20 mouse cellular contexts compared by ENCODE assay signal in genomic region chr3:149305440-149305839, GRCm38 (mm10).
DNase-seq lines count a peak whose midpoint lies in the region; ATAC-seq lines count a peak whose summit lies in the region.
"Had no signal": no experiment of that assay in that cellular context is flagged by ENCODE, and none has a peak within 500 bp of the region (broad histone marks: within the 10 kb centered on the region; RNA-seq: fewer than 3 reads in every experiment).

No protein-coding gene starts in this region.

- WGBS in forebrain, embryonic 10.5 days: 71% methylated on average over 5 of the region's 5 CpGs
- WGBS in forebrain, embryonic 15.5 days: 66% methylated on average over 5 of the region's 5 CpGs
- WGBS in heart, embryonic 10.5 days: 85% methylated on average over 5 of the region's 5 CpGs

- no peaks in the 10 kb centered on the region for H3K36me3 ChIP-seq in forebrain, embryonic 10.5 days (replicated peaks)
- H3K36me3 ChIP-seq in forebrain, embryonic 15.5 days: no peaks in the 10 kb centered on the region
- no peaks in the 10 kb centered on the region for H3K36me3 ChIP-seq in heart, embryonic 10.5 days
- H3K36me3 ChIP-seq: hindbrain, embryonic 10.5 days; kidney, embryonic 15.5 days; limb, embryonic 15.5 days; liver, embryonic 15.5 days; midbrain, embryonic 13.5 days; neural tube, embryonic 13.5 days had no signal

- no peak for DNase-seq in forebrain, embryonic 10.5 days (ENCODE audit: extremely low spot score, low spot score)
- DNase-seq in CD4-positive, CD25-positive, alpha-beta regulatory T cell, adult 2 months (ENCODE audit: low read depth, low spot score): peak; percentile 50
- no peak for DNase-seq in ovary, postnatal 36 days (ENCODE audit: low spot score)
- no peak for DNase-seq in heart, embryonic 10.5 days (ENCODE audit: low spot score)
- DNase-seq: adrenal gland, postnatal 10 days; cerebellum, adult 11 months; cerebellum, postnatal 10 days; gastrocnemius, postnatal 14 days; heart, adult 2 months; thymus, adult 2 months had no signal

- H3K4me2 ChIP-seq in forebrain, embryonic 15.5 days (replicated peaks): no peak overlapping the region
- H3K4me2 ChIP-seq: kidney, embryonic 15.5 days; limb, embryonic 15.5 days; liver, embryonic 15.5 days; midbrain, embryonic 13.5 days; neural tube, embryonic 13.5 days had no signal

- peak overlapping the region; percentile 72 for H3K27ac ChIP-seq in forebrain, embryonic 10.5 days
- H3K27ac ChIP-seq in forebrain, embryonic 15.5 days (replicated peaks): no peak overlapping the region
- no peak overlapping the region for H3K27ac ChIP-seq in heart, embryonic 10.5 days
- H3K27ac ChIP-seq: heart, adult 2 months; hindbrain, embryonic 10.5 days; hindbrain, postnatal 0 days; kidney, embryonic 15.5 days; limb, embryonic 15.5 days; liver, embryonic 15.5 days; midbrain, embryonic 13.5 days; neural tube, embryonic 13.5 days had no signal

- H3K4me3 ChIP-seq in forebrain, embryonic 10.5 days: no peak overlapping the region
- no peak overlapping the region for H3K4me3 ChIP-seq in forebrain, embryonic 15.5 days
- no peak overlapping the region for H3K4me3 ChIP-seq in heart, embryonic 10.5 days
- H3K4me3 ChIP-seq: heart, adult 2 months; hindbrain, embryonic 10.5 days; kidney, embryonic 15.5 days; limb, embryonic 15.5 days; liver, embryonic 15.5 days; midbrain, embryonic 13.5 days; neural tube, embryonic 13.5 days had no signal

- H3K9ac ChIP-seq in forebrain, embryonic 15.5 days (replicated peaks): no peak overlapping the region
- H3K9ac ChIP-seq: kidney, embryonic 15.5 days; limb, embryonic 15.5 days; liver, embryonic 15.5 days; midbrain, embryonic 13.5 days; neural tube, embryonic 13.5 days had no signal

- H3K27me3 ChIP-seq in forebrain, embryonic 10.5 days (ENCODE audit: poor library complexity, severe bottlenecking): no peaks in the 10 kb centered on the region
- H3K27me3 ChIP-seq in forebrain, embryonic 15.5 days: no peaks in the 10 kb centered on the region
- H3K27me3 ChIP-seq in heart, embryonic 10.5 days (ENCODE audit: insufficient read depth, poor library complexity, severe bottlenecking): no peaks in the 10 kb centered on the region
- H3K27me3 ChIP-seq: kidney, embryonic 15.5 days; limb, embryonic 15.5 days; liver, embryonic 15.5 days had no signal

- no peak for ATAC-seq in forebrain, embryonic 15.5 days (replicated peaks)
- peak; percentile 63 for ATAC-seq in inflammation-experienced regulatory T-cells, adult 6 months
- ATAC-seq in megakaryocyte-erythroid progenitor cell, adult 5-6 weeks (replicated peaks; ENCODE audit: low FRiP score, low TSS enrichment, poor library complexity, severe bottlenecking): 0 out of 2 replicates have a peak, but pooled peaks have one; percentile 29
- ATAC-seq: hindbrain, postnatal 0 days; midbrain, embryonic 13.5 days had no signal

- no peaks in the 10 kb centered on the region for H3K9me3 ChIP-seq in forebrain, embryonic 10.5 days
- no peaks in the 10 kb centered on the region for H3K9me3 ChIP-seq in forebrain, embryonic 15.5 days
- no peaks in the 10 kb centered on the region for H3K9me3 ChIP-seq in heart, embryonic 10.5 days
- H3K9me3 ChIP-seq: hindbrain, embryonic 10.5 days; kidney, embryonic 15.5 days; limb, embryonic 15.5 days; liver, embryonic 15.5 days; midbrain, embryonic 13.5 days; neural tube, embryonic 13.5 days had no signal

- peaks cover 54% of the 10 kb centered on the region for H3K4me1 ChIP-seq in forebrain, embryonic 10.5 days
- H3K4me1 ChIP-seq in forebrain, embryonic 15.5 days: no peaks in the 10 kb centered on the region
- no peaks in the 10 kb centered on the region for H3K4me1 ChIP-seq in heart, embryonic 10.5 days
- H3K4me1 ChIP-seq: liver, embryonic 15.5 days had no signal
